Mouse (Mus musculus): ENCODE data around the gene Gpx7. TPM values are rescaled to one million over a fixed set of nuclear protein-coding genes. Genes with fewer than 3 reads are reported as not detected.
"Not testable (repeated sequence)": the region's sequence is repeated elsewhere in the genome, so short reads cannot be mapped to it uniquely, and the experiment has no call there.

Gpx7 gene
- polyA plus RNA-seq, 1 experiment: 4.6 TPM

DNA sequence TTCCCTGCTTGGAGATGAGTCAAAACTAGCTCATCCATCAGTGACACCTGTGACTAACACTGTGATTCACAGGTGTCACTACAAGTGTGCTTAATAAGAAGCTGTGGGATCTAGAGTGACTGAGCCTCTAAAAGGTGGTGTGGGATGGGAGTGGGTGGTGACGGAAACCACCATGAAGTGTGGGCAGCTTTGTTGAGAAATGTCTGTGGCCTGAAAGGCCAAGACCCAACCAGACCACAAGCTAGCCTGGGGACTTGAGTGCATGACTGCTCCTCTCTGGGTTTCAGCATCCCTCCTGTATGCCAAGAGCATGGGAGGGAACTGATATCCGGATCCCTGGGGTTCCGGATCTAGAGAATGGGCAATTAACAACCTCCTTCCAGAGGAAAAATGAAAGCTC, 35.3 kb downstream of the Gpx7 start:
- Histone ChIP-seq H3K4me3 (ENCODE audit: insufficient read depth, low read depth, low read length) (no peak overlapping the region), H3K27ac (replicated peaks; ENCODE audit: low read depth, low read length) (no peak overlapping the region), H3K4me1 (ENCODE audit: control insufficient read depth, insufficient read depth, insufficient read length, low read length) (peaks cover 2% of the 10 kb centered on the region; the same call in 1 of the 2 replicates)

- Histone ChIP-seq H3K4me1 (ENCODE audit: control insufficient read depth, insufficient read depth, insufficient read length, low read length) (peaks cover 2% of the 10 kb centered on the region; the same call in 1 of the 2 replicates), H3K27ac (replicated peaks; ENCODE audit: low read depth, low read length) (no peak overlapping the region), H3K4me3 (ENCODE audit: insufficient read depth, low read depth, low read length) (no peak overlapping the region)
These were observed 36.4 kb downstream of the Gpx7 start for GRCm38 (mm10) chr4:108370409-108370808.

- no peak overlapping the region for H3K4me3 ChIP-seq (ENCODE audit: insufficient read depth, low read depth, low read length)
- no peak overlapping the region for H3K27ac ChIP-seq (replicated peaks; ENCODE audit: low read depth, low read length)
- peaks cover 2% of the 10 kb centered on the region; the same call in 1 of the 2 replicates for H3K4me1 ChIP-seq (ENCODE audit: control insufficient read depth, insufficient read depth, insufficient read length, low read length)
These were observed 37.5 kb downstream of the Gpx7 start for GRCm38 (mm10) chr4:108369254-108369653.

DNA sequence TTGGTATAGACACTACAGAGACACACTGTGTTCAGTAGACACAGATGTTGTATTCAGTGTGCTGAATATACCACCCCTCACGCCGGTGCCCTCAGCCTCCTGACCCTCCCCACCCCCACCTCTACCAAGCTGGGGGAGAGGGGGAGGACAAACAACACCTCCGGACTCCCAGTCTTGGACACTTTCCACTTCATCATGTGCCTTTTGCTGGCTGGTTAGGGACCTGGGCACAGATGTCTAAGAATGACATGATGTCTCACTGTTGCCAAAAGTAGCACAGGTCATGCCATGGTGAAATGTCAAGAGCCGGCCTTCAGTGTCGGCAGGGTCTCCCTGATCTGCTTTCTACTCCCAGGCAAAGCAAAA, 42.7 kb downstream of the Gpx7 start:
- no peak overlapping the region for H3K4me3 ChIP-seq (ENCODE audit: insufficient read depth, low read depth, low read length)
- H3K27ac ChIP-seq (replicated peaks; ENCODE audit: low read depth, low read length): no peak overlapping the region
- peaks cover 4% of the 10 kb centered on the region for H3K4me1 ChIP-seq (ENCODE audit: control insufficient read depth, insufficient read depth, insufficient read length, low read length)

GRCm38 (mm10) chr4:108363355-108364110, 43.2 kb downstream of the Gpx7 start:
- Histone ChIP-seq H3K27ac (replicated peaks; ENCODE audit: low read depth, low read length) (no peak overlapping the region), H3K4me1 (ENCODE audit: control insufficient read depth, insufficient read depth, insufficient read length, low read length) (peaks cover 3% of the 10 kb centered on the region), H3K4me3 (ENCODE audit: insufficient read depth, low read depth, low read length) (no peak overlapping the region)

DNA sequence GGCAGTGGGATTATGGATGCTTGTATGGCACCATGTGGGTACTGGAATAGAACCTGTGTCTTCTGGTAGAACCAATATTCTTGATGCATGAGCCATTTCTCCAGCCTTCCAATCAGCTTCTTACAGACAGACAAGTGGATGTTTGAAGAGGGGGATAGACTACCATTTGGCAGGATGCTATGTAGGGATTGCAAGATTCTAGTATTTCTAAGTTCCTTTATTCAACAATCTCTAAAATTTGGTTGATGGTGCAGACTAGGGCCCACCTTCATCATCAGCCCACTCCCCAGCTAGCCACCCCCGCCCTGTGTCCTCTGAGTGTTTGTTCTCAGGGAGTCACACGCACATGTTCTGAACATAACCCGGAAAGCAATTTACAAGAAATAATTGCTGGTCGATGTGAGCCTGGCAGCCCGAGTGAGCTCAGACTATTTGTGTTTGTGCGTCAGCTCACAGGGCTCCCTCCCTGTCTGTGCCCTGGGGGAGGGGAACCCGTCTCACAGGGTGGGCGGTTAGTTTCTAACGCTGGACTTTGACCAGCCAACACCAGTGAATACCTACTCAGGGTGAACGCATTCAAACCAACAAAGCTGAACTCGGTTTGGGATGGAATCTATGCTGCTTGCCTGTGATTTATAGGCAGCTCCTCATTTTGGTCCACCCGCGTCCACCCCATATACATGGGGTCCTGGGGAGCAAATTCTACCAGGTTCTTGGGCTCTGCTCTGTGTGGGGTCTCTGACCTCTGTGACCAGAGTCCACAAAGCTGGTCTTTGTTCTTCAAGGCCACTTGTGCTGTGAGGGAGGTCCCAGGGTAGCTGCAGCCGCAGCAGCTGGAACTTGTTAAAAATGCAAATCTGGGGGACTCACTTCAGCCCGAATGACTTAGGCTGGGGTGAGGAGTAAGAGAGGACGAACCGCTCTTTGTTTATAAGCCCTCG, 44.2 kb downstream of the Gpx7 start:
- Histone ChIP-seq H3K27ac (replicated peaks; ENCODE audit: low read depth, low read length) (no peak overlapping the region), H3K4me1 (ENCODE audit: control insufficient read depth, insufficient read depth, insufficient read length, low read length) (peaks cover 3% of the 10 kb centered on the region), H3K4me3 (ENCODE audit: insufficient read depth, low read depth, low read length) (no peak overlapping the region)

- peaks cover 4% of the 10 kb centered on the region for H3K4me1 ChIP-seq (ENCODE audit: control insufficient read depth, insufficient read depth, insufficient read length, low read length)
- peak overlapping the region; percentile 49 for H3K4me3 ChIP-seq (ENCODE audit: insufficient read depth, low read depth, low read length)
- H3K27ac ChIP-seq (replicated peaks; ENCODE audit: low read depth, low read length): no peak overlapping the region
These were observed 46.4 kb downstream of the Gpx7 start for GRCm38 (mm10) chr4:108360136-108361055.

GRCm38 (mm10) chr4:108358498-108358897, 48.3 kb downstream of the Gpx7 start:
- Histone ChIP-seq H3K27ac (replicated peaks; ENCODE audit: low read depth, low read length) (no peak overlapping the region), H3K4me1 (ENCODE audit: control insufficient read depth, insufficient read depth, insufficient read length, low read length) (peaks cover 5% of the 10 kb centered on the region; the same call in 1 of the 2 replicates)

DNA sequence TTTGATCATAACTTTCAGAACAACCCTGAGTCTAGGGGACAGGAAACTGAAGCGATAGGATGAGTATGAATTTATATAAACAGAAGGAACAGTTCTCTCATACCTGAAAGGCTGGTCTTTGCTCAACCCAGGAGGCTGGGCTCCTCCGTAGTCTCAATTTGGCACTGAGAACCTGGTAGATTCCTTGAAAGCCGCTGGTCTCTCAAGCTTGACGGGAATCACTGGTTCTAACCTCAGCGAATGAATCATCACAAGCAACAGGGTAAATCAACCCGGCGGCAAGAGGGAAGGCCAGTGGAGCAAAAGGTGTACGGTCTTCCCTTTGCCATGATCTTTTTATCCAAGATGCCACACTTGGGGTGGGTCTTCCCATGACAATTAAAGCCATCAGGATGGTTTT, 49.3 kb downstream of the Gpx7 start:
- no peak overlapping the region for H3K4me3 ChIP-seq (ENCODE audit: insufficient read depth, low read depth, low read length)
- no peak overlapping the region for H3K27ac ChIP-seq (replicated peaks; ENCODE audit: low read depth, low read length)

More at GRCm38 (mm10) chr4:108358498-108358897, 48.3 kb downstream of the Gpx7 start:
- H3K4me3 ChIP-seq (ENCODE audit: insufficient read depth, low read depth, low read length): no peak overlapping the region

GRCm38 (mm10) chr4:108353591-108353990, 53.2 kb downstream of the Gpx7 start:
- peaks cover 33% of the 10 kb centered on the region for H3K4me1 ChIP-seq (ENCODE audit: control insufficient read depth, insufficient read depth, insufficient read length, low read length)
- H3K27ac ChIP-seq (replicated peaks; ENCODE audit: low read depth, low read length); H3K4me3 ChIP-seq (ENCODE audit: insufficient read depth, low read depth, low read length): not testable (repeated sequence)

More for the DNA sequence above, 49.3 kb downstream of the Gpx7 start:
- H3K4me1 ChIP-seq (ENCODE audit: control insufficient read depth, insufficient read depth, insufficient read length, low read length): peaks cover 5% of the 10 kb centered on the region; the same call in 1 of the 2 replicates

DNA sequence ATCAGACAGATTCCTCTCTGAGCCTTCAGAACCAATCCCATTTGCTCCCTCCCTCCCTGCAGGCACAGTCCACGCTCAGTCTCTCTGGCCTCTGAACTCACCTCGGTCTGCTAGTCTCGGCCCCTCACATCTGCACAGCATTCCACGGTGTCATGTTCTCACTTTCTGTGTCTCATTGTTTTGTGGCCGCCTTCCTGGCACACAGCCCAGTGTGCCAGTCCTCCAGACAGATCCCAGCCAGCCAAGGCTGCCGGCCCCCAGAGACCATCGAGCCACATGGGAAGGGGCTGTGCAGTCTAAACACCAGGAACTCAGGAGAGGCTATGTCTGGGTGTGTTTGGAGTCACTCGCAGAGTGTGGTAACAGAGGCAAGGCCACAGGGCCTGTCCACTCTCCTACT, 55.9 kb downstream of the Gpx7 start:
- Histone ChIP-seq H3K4me3 (ENCODE audit: insufficient read depth, low read depth, low read length) (no peak overlapping the region), H3K4me1 (ENCODE audit: control insufficient read depth, insufficient read depth, insufficient read length, low read length) (peaks cover 54% of the 10 kb centered on the region), H3K27ac (replicated peaks; ENCODE audit: low read depth, low read length) (peak overlapping the region; percentile 62)

Other genes starting within 250 kb of the Gpx7 start
- gene Echdc2, start 241.5 kb downstream of the Gpx7 start, polyA plus RNA-seq (2012; ENCODE audit: insufficient read depth, insufficient read length, missing spikeins): 25.7 and 31.1 TPM in 2 replicates
- gene Zyg11a, start 188.9 kb downstream of the Gpx7 start, polyA plus RNA-seq (2012; ENCODE audit: insufficient read depth, insufficient read length, missing spikeins): 1.8 and 1.9 TPM in 2 replicates
- gene Zyg11b, start 105.9 kb downstream of the Gpx7 start, polyA plus RNA-seq (2012; ENCODE audit: insufficient read depth, insufficient read length, missing spikeins): 16.2 and 18.3 TPM in 2 replicates
- gene Coa7, start 78.8 kb downstream of the Gpx7 start, polyA plus RNA-seq (2012; ENCODE audit: insufficient read depth, insufficient read length, missing spikeins): 36.8 and 56.8 TPM in 2 replicates
- not detected in 2 replicates for gene Shisal2a, start 23.6 kb downstream of the Gpx7 start, polyA plus RNA-seq (2012; ENCODE audit: insufficient read depth, insufficient read length, missing spikeins)
- 5.9 and 8.0 TPM in 2 replicates for gene Tut4, start 52.5 kb upstream of the Gpx7 start, polyA plus RNA-seq (2012; ENCODE audit: insufficient read depth, insufficient read length, missing spikeins)
- 21.7 and 24.2 TPM in 2 replicates for gene Prpf38a, start 172.4 kb upstream of the Gpx7 start, polyA plus RNA-seq (2012; ENCODE audit: insufficient read depth, insufficient read length, missing spikeins)
- not detected in 2 replicates for gene Orc1, start 172.5 kb upstream of the Gpx7 start, polyA plus RNA-seq (2012; ENCODE audit: insufficient read depth, insufficient read length, missing spikeins)
- 8.9 and 15.2 TPM in 2 replicates for gene Cc2d1b, start 213.0 kb upstream of the Gpx7 start, polyA plus RNA-seq (2012; ENCODE audit: insufficient read depth, insufficient read length, missing spikeins)

Measured in brown adipose tissue, adult 24 weeks (tissue).